Mouse (Mus musculus) hindbrain, embryonic 14.5 days (tissue): ENCODE measurements at regions not wholly inside any gene's neighbourhood (a gene's known extent, or its start where the extent isn't known, plus 50 kb on each side); places are given as distances from the start of the nearest gene placed in this dataset.
A peak's percentile ranks its signal among the peaks of the same experiment; 100 is the strongest.

Experiments
- ATAC-seq: fragments of 200-750 bp; cut with Nextera tagmentation; 2 replicates; pipeline ENCODE4 v1.8.0; 2017; ENCODE audit warnings: moderate number of reproducible peaks, mild to moderate bottlenecking, moderate TSS enrichment, moderate library complexity; ENCODE audit not compliant: low FRiP score
- DNase-seq: peaks from one replicate; pipeline ENCODE4 v3.0.0-alpha.2; 2015; ENCODE audit warnings: low spot score
- H3K27ac ChIP-seq: fragments of 300-500 bp; sonication (generic); 2 replicates; pipeline ENCODE4 v1.5.1; 2014; ENCODE audit warnings: mild to moderate bottlenecking, moderate library complexity
- H3K27me3 ChIP-seq: fragments of 300-500 bp; sonication (generic); 2 replicates; pipeline ENCODE4 v1.6.1; 2014; ENCODE audit warnings: mild to moderate bottlenecking, low read length, mixed read lengths; ENCODE audit not compliant: control insufficient read depth, insufficient read depth
- H3K36me3 ChIP-seq: fragments of 300-500 bp; sonication (generic); replicated peaks from 2 replicates; pipeline ENCODE4 v1.6.1; 2014; ENCODE audit not compliant: control insufficient read depth, insufficient read depth
- H3K4me1 ChIP-seq: fragments of 300-500 bp; sonication (generic); replicated peaks from 2 replicates; pipeline ENCODE4 v1.6.1; 2014; ENCODE audit warnings: antibody characterized with exemption, low read length, mixed read lengths; ENCODE audit not compliant: control insufficient read depth, insufficient read depth
- H3K4me2 ChIP-seq: fragments of 300-500 bp; sonication (generic); replicated peaks from 2 replicates; pipeline ENCODE4 v1.6.1; 2014; ENCODE audit warnings: mild to moderate bottlenecking, moderate library complexity
- H3K4me3 ChIP-seq: fragments of 300-500 bp; sonication (generic); replicated peaks from 2 replicates; pipeline ENCODE4 v1.5.1; 2014; ENCODE audit warnings: mild to moderate bottlenecking, low read length
- H3K9ac ChIP-seq: fragments of 300-500 bp; sonication (generic); 2 replicates; pipeline ENCODE4 v1.6.1; 2014
- H3K9me3 ChIP-seq: fragments of 300-500 bp; sonication (generic); 2 replicates; pipeline ENCODE4 v1.6.1; 2016; ENCODE audit warnings: low read length; ENCODE audit not compliant: control insufficient read depth
- WGBS: fragments of 180-500 bp; shearing (Covaris S2); extraction: QIAGEN DNeasy Blood & Tissue Kit; methylation state at CpG from one replicate; pipeline ENCODE4 v1.1.7; 2014; 5-methylcytosine and 5-hydroxymethylcytosine counted together

GRCm38 (mm10) chr13:115231981-115232380 lies 130.2 kb upstream of the Itga1 start:
- Histone ChIP-seq H3K27ac (no peak overlapping the region), H3K36me3 (no peaks in the 10 kb centered on the region), H3K9ac (no peak overlapping the region), H3K9me3 (no peaks in the 10 kb centered on the region), H3K27me3 (no peaks in the 10 kb centered on the region), H3K4me1 (no peaks in the 10 kb centered on the region), H3K4me2 (no peak overlapping the region), H3K4me3 (no peak overlapping the region)
- ATAC-seq = no peak
- no peak for DNase-seq
- 85% methylated on average over 4 of the region's 4 CpGs for WGBS

DNA sequence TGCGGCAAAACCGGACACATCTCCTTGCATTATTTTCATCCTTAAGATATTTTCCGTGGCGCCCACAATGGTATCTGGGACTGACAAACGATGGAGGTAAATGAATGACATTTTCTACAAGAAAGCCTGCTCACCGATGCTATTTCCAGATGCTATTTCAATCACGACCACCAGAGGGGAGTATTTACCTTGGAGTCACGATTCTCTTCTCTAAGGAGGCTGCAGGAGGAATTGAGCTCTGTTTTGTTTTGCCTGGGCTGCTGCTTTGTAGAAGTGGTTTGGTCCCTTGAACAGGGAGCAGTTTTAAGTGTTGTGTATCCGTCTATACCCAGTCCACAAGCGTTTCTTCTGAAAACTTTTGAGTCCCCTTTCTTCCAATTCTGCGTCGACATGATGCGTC lies 128.7 kb upstream of the Itga1 start:
- no peak overlapping the region for H3K4me2 ChIP-seq
- H3K9me3 ChIP-seq = no peaks in the 10 kb centered on the region
- ATAC-seq = peak; percentile 75
- H3K27ac ChIP-seq = no peak overlapping the region
- H3K27me3 ChIP-seq = no peaks in the 10 kb centered on the region
- H3K36me3 ChIP-seq = no peaks in the 10 kb centered on the region
- WGBS = 31% methylated on average over 13 of the region's 13 CpGs
- DNase-seq = peak; percentile 91
- H3K9ac ChIP-seq = no peak overlapping the region
- no peak overlapping the region for H3K4me3 ChIP-seq
- no peaks in the 10 kb centered on the region for H3K4me1 ChIP-seq

- H3K27ac ChIP-seq = no peak overlapping the region
- H3K4me3 ChIP-seq = no peak overlapping the region
- 26% methylated on average over 6 of the region's 6 CpGs for WGBS
- ATAC-seq = peak; percentile 59; the same call in 1 of the 2 replicates
- no peaks in the 10 kb centered on the region for H3K9me3 ChIP-seq
- peak; percentile 39 for DNase-seq
- no peaks in the 10 kb centered on the region for H3K4me1 ChIP-seq
- H3K27me3 ChIP-seq = no peaks in the 10 kb centered on the region
- no peak overlapping the region for H3K9ac ChIP-seq
- H3K36me3 ChIP-seq = no peaks in the 10 kb centered on the region
- H3K4me2 ChIP-seq = no peak overlapping the region
Observed at GRCm38 (mm10) chr13:115226824-115227223, 125.1 kb upstream of the Itga1 start.

DNA sequence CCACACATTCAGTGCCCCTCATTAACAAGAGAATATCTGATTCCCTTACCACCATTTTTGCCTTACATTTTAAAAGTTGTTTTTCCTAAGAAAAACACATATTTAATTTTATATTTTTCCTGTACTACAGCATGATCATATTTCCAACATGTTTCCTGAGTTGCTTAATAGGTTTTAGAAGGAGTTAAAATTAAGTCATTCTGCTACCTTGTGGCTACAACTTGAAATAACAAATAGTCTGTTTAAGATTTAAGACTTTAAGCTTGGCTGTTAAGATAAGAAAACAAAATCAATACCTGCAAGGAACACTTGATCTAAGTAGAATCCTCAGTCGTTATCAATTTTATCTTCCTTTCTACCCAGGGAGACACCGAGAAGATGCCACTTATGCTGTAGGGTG lies 117.9 kb upstream of the Itga1 start:
- Histone ChIP-seq H3K27me3 (no peaks in the 10 kb centered on the region), H3K9ac (no peak overlapping the region), H3K4me1 (no peaks in the 10 kb centered on the region), H3K36me3 (no peaks in the 10 kb centered on the region), H3K4me3 (no peak overlapping the region), H3K4me2 (no peak overlapping the region), H3K9me3 (no peaks in the 10 kb centered on the region), H3K27ac (no peak overlapping the region)
- WGBS = 71% methylated on average over 2 of the region's 2 CpGs
- ATAC-seq (no peak), DNase-seq (no peak)

GRCm38 (mm10) chr13:115211285-115211684 lies 109.5 kb upstream of the Itga1 start:
- 93% methylated on average over 3 of the region's 3 CpGs for WGBS
- Histone ChIP-seq H3K4me3 (no peak overlapping the region), H3K4me1 (no peaks in the 10 kb centered on the region), H3K36me3 (no peaks in the 10 kb centered on the region), H3K9me3 (no peaks in the 10 kb centered on the region), H3K27ac (no peak overlapping the region), H3K4me2 (no peak overlapping the region), H3K27me3 (no peaks in the 10 kb centered on the region), H3K9ac (no peak overlapping the region)
- DNase-seq (no peak), ATAC-seq (no peak)

- Histone ChIP-seq H3K9ac (no peak overlapping the region), H3K36me3 (no peaks in the 10 kb centered on the region), H3K27me3 (no peaks in the 10 kb centered on the region), H3K4me3 (no peak overlapping the region), H3K4me2 (no peak overlapping the region), H3K9me3 (no peaks in the 10 kb centered on the region), H3K27ac (no peak overlapping the region), H3K4me1 (no peaks in the 10 kb centered on the region)
- WGBS = 60% methylated on average over 10 of the region's 10 CpGs
- ATAC-seq (no peak), DNase-seq (no peak)
Observed at GRCm38 (mm10) chr13:115210643-115211208, 109.0 kb upstream of the Itga1 start.

GRCm38 (mm10) chr13:115209402-115210192 lies 107.8 kb upstream of the Itga1 start:
- no peak for ATAC-seq
- Histone ChIP-seq H3K4me3 (no peak overlapping the region), H3K9me3 (no peaks in the 10 kb centered on the region), H3K4me2 (no peak overlapping the region), H3K36me3 (no peaks in the 10 kb centered on the region), H3K4me1 (no peaks in the 10 kb centered on the region), H3K9ac (no peak overlapping the region), H3K27ac (no peak overlapping the region), H3K27me3 (no peaks in the 10 kb centered on the region)
- 96% methylated on average over 3 of the region's 3 CpGs for WGBS
- no peak for DNase-seq

DNA sequence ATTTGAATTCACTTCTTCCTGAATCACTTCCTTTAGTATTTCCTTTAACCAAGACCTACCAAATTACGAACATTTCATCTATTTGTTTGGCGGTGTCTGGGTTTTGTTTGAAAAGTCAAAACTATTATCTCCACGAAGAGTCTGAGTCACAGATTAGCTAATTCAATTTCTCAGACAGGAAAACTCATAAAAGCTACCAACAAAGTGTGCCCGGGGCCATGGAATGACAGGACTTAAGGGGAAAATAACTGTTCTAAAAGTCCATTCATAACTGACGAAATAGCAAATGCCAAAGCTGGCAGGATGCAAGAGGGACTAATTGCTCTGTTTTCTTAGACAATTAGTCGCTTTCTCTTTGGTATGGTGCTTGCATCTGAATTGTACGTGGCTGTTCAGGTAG lies 105.0 kb upstream of the Itga1 start:
- DNase-seq (no peak), ATAC-seq (no peak)
- Histone ChIP-seq H3K4me1 (no peaks in the 10 kb centered on the region), H3K9me3 (no peaks in the 10 kb centered on the region), H3K27ac (no peak overlapping the region), H3K9ac (no peak overlapping the region), H3K4me2 (no peak overlapping the region), H3K36me3 (no peaks in the 10 kb centered on the region), H3K4me3 (no peak overlapping the region), H3K27me3 (no peaks in the 10 kb centered on the region)
- 81% methylated on average over 7 of the region's 7 CpGs for WGBS

- Histone ChIP-seq H3K36me3 (no peaks in the 10 kb centered on the region), H3K9me3 (no peaks in the 10 kb centered on the region), H3K4me1 (no peaks in the 10 kb centered on the region), H3K4me3 (no peak overlapping the region), H3K4me2 (no peak overlapping the region), H3K27ac (no peak overlapping the region), H3K9ac (no peak overlapping the region), H3K27me3 (no peaks in the 10 kb centered on the region)
- ATAC-seq = no peak
- WGBS = 69% methylated on average over 3 of the region's 3 CpGs
- no peak for DNase-seq
Observed at GRCm38 (mm10) chr13:115199166-115199565, 97.4 kb upstream of the Itga1 start.
